Mouse (Mus musculus) adrenal gland (tissue): ENCODE measurements around the gene Zfp523.

Experiments used
- intact Hi-C: fragments of 180-260 bp; cut with DNase I; formaldehyde crosslinking; loops from one replicate; pipeline ENCODE4 v1.15.1; 2025
- long read RNA-seq, 2 experiments: library from polyadenylated mRNA; unstranded; transcript quantifications; one replicate each; pipeline ENCODE4 v2.0.0; 2020; ENCODE audit warnings: borderline replicate concordance in 1 of 2; ENCODE audit not compliant: insufficient replicate concordance in 1 of 2

Gene Zfp523
- long read RNA-seq, experiment 1, partial matches to known transcripts: 3 of 7 reads
- long read RNA-seq, experiment 1, other reads (novel, unspliced or antisense): 1 of 7 reads
- long read RNA-seq, experiment 2, transcript Zfp523-202 (14 exons, 2,864 nt): major isoform, 7 of 11 reads
- long read RNA-seq, experiment 2, partial matches to known transcripts: 2 of 11 reads
- long read RNA-seq, experiment 2, other reads (novel, unspliced or antisense): 2 of 11 reads

DNA sequence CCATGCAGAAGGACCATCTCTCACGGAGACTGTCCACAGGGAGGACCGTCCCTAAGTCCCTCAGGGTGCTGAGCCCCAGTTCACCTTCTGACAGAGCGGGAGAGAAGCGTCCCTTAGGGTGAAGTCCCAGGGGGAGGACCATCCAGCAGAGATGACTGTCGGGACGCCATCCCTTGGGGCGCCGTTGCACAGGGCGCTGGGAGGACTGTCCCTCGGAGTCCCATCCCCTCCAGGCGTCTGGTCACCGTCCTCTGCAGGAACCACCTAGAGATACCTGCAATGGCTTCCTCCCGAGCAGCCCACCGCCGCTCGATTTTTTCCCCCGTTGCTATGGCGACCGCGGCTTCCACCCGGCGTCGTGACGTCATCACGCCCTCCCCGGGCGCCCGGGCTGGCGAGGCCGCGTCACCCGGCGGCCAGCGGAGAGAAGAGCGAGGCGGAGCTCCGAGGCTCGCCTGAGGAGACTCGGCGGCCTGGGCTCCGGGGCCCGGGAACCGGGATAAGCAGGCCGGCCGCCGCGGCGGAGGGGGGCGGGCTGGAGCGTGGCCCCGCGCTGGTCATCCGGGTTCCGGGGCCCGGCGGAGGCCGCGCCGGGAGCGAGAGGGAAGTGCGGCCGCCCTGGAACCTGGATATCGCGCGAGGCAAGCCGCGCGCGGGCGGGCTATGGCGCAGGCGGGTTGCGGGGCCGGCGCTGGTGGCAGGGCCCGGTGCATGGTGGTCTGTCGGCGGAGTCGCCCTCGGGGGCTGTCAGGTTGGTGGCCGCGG is at the start of gene Zfp523:
Zfp523 (plus strand) TSS at position 355 of the 765 bp plus-strand sequence.
- intact Hi-C loops: no loop called here

DNA sequence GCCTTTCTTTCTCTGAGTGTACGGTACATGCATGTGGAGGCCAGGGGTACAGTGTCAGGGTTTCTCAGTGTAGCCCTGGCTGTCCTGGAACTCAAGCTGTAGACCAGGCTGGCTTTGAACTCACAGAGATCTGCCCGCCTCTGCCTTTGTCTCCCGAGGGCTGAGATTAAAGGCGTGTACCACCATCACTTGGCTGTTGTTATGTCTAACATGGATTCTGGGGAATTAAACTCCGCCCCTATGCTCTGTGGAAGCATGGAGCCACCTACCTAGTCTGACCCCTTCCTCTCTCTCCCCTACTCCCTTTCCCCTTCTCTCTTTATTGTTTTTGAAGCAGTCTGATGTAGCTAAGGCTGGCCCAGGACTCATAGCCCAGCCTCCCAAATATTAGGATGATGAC is 47.1 kb upstream of the Zfp523 start:
- intact Hi-C loops: loop anchor here (5.0 kb wide), 1 partner anchor 42 kb away; no protein-coding TSS in a partner anchor

DNA sequence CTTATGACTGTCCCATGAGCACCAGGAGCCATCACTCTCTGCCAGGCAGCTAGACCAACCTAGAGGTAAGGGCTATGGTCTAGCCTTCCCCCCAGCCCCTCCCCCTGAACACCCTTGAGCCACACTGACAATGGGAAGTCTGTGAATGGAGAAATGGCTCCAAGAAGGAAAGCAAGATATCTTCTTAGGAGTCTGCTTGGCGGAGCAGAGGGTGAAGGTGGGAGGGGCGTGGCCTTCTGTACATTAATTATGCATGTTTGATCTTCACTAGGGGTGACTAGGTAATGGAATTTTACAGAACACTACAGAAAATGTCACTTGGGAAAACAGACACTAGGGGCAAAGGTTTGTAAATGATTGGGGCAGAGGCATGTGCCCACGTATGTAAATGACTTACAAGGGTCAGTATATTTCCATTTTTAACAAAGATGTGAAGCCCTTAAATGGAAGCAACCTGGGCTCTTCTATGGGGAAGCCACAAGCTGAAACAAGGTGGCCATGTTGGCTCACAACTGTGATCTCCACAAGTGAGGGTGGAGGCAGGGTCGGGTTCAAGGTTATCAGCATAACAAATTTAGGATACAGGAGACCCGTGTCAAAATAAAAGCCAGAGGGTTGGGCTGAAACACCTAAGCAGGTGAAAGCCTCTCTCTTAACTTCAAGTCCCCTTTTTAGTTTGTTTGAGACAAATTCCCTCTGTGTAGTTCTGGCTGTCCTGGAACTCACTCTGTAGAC is 46.4 kb upstream of the Zfp523 start:
- intact Hi-C loops: loop anchor here (5.0 kb wide), 1 partner anchor 43 kb away; no protein-coding TSS in a partner anchor

DNA sequence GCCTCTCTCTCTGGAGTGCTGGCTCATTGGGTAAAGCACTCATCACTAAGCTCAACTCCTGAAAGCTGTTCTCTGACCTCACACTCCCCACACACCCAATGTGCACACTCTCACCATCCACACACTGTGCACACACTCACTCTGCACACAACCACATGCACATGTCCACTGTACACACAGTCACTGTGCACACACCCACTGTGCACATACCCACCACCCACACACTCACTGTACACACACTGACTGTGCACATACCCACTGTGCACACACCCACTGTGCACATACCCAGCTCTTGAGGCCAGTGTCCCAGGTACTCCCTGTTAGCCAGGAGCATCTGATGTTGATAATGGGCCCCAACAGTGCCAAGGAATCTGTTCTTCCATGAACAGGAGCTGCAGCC is 45.8 kb upstream of the Zfp523 start:
- intact Hi-C loops: loop anchor here (5.0 kb wide), 1 partner anchor 44 kb away; no protein-coding TSS in a partner anchor

DNA sequence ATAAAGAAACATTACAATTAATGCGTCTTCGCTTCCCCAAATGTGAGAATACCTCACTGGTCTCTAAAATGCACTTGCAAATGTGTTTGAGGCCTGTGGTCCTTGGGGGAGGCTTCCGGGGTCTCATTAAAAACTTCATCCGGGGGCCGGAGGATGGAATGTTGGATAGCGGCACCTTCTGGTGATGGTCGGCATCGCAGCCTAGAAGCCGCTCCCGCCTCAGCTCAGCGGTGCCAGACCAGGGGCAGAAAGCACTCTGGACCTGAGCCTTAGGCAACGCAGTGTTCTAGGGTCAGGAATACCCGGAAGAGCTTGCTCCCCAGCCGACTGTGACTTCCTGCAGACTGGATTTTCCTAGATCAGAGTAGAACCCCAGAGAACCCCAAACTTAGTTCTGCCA is 43.7 kb upstream of the Zfp523 start:
- intact Hi-C loops: loop anchor here (5.0 kb wide), 1 partner anchor 46 kb away; no protein-coding TSS in a partner anchor

DNA sequence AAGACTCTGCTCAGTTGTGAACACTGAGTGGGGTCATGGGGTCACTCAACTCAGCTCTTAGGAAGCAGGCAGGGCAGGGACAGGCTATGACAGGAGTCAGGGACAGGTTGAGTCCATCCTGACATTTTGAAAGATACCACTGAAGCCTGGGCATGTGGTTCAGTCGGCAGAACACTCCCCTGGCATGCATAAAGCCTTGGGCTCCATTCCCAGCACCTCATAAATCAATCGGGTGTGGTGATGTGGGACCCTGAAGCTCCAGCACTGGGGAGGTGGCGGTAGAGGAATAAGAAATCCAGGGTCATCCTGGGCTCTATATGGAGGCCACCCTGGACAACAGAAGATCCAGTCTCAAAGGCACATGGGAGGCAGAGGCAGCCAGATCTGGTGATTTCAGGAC is 41.4 kb upstream of the Zfp523 start:
- intact Hi-C loops: no loop called here

DNA sequence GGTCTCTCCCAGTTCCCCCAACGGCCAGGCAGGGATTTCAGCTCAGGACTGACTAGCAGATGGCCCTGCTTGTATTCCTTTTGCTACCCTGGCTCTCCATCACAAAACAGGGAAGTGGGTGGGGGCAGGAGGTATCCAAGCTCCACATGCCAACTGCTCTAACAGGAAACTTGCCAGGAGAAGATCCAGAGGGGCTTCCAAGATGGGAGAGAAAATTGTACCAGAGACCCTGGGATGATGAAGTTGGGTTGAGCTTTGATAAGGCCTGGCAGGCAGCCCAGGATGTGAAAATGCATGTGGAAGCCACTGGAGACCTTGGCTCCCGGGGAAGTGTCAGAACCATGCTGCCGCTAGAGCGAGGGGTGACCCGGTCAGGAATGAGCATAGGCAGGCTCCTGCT is 40.7 kb upstream of the Zfp523 start:
- intact Hi-C loops: no loop called here

DNA sequence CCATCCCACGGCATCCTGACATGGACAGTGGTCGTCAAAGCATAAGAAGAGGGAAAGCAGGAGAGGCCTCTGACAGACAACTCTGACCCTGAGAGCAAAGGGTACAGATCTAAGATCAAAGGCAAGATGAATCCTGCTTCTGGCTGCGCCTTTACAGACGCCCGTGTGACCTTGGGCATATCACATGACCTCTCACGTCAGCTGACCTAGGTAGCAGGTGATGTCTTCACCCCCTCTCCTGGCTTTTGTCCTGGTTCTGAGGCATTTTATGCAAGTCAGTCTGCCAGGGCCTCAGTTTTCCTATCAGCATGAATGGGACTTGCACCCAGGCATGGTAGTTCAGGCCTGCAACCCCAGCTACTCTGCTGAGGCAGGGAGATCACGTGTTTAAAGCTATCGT is 38.9 kb upstream of the Zfp523 start:
- intact Hi-C loops: no loop called here

DNA sequence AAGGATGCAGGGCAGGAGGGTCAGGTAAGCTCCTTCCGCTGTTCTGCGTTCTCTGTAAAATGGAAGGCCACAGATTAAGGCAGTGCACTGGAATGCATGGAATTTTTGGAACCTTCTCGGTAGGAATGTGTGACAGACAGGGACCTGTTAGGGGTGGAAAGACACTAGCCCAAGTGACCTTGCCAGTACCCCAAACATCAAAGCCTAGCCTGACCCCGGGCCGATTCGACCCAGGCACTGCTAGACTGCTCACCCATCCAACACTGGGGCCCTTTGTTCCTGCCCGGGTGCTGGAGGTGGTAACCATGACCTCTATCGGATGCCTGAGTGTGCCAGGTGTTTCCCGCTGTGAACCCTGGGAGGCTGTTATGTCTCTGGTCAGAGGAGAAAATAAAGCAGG is 38.2 kb upstream of the Zfp523 start:
- intact Hi-C loops: no loop called here

DNA sequence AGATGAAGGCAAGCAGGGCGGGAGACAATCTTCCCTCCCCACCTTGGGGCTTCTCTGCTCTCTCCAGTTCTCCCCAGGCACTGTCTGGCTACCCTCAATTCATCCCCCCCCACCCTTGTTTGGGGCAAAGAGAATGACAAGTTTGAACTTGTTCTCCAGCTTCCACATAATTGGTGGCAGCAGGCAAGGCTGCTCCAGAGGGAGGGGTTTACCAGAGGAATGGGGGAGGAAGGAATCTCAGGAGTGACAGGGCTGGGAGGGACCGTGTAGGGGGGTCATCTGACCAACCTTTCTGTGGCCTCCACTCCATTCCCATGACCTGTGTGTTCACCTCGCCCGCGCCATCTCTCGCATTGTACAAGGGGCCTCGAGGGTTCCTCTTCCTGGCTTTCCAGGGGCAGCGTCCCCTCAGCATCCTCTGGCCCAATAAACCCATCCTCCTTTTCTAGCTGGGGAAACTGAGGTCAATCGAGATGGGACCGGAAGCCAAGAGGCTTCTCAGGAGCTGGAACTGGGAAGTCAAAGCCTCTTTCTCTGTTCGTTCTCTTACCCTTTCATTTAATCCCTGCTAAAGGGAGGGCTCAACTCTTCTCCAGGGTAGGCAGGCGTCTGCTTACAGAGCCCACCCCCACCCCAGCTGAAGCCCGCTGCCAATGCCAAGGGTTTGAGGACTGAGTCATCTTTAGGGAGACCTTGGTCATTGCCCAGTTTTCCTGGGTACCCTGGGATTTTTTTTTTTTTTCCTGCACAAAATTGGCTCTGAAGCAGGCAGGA is 36.3 kb upstream of the Zfp523 start:
- intact Hi-C loops: no loop called here

DNA sequence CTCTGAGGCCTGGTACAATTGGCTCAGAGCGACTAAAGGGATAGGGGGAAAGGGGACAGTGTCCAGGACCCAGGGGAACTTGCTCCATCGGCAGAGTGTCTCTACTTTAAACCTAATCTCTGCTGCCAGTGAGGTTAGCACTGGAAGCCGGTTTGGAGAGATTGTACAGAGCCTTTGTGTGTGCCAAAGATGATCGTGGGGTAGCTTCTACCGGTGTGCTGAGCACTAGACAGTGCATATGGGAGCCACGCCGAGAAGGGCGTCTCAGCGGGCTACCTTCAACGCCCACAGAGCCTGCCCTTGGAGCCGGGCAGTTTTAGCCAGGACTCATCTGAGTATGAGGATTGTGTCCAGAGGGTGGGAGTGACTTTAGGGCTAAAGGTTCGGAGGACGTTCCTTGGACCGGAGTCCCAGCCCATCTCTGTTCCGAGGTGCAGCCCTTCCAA is 35.7 kb upstream of the Zfp523 start:
- intact Hi-C loops: no loop called here

DNA sequence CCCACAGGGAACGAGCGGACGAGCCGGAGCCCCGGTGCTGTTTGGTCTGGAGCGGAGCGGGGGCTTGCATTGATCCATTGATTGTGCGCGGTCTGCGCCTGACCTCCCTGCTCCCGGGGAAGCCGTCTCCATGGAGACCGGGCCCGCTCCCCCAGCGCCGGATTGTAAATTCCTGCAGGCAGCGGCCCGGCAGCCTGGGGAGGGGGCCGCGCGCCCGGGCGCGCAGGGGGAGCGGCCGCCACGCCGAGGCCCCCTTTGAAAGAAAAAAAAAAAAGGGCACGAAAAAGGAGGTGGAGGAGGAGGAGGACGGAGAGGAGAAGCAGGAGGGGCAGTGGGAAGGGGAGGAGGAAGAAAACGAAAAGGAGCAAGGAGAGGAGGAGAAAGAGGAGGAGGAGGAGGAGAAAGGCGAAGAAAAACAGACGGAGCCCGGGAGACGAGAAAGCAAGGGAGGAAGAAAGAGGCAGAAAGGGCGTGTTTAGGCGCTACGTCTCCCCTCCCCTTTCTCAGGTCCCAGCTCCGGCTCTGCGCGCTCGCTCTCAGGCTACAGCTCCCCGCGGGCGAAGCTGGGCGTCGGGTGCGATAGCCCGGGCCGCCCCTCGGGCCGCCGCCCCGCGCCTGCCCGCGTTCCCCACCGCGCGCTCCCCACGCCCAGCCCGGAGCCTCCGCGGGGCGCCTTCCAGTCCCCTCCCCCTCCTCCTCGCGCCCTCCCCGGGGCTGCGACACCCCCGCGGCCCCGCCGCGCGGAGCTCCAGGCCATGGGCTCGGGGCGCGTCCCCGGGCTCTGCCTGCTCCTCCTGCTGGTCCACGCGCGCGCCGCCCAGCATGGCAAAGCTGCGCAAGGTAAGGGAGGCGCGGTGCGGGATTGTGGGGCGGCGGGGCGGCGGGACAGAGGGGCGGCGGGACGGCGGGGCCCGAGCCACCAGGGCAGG is 34.9 kb upstream of the Zfp523 start, which contains the start of gene Scube3:
Scube3 (plus strand) TSS at position 371 of the 929 bp plus-strand sequence.
- intact Hi-C loops: no loop called here

DNA sequence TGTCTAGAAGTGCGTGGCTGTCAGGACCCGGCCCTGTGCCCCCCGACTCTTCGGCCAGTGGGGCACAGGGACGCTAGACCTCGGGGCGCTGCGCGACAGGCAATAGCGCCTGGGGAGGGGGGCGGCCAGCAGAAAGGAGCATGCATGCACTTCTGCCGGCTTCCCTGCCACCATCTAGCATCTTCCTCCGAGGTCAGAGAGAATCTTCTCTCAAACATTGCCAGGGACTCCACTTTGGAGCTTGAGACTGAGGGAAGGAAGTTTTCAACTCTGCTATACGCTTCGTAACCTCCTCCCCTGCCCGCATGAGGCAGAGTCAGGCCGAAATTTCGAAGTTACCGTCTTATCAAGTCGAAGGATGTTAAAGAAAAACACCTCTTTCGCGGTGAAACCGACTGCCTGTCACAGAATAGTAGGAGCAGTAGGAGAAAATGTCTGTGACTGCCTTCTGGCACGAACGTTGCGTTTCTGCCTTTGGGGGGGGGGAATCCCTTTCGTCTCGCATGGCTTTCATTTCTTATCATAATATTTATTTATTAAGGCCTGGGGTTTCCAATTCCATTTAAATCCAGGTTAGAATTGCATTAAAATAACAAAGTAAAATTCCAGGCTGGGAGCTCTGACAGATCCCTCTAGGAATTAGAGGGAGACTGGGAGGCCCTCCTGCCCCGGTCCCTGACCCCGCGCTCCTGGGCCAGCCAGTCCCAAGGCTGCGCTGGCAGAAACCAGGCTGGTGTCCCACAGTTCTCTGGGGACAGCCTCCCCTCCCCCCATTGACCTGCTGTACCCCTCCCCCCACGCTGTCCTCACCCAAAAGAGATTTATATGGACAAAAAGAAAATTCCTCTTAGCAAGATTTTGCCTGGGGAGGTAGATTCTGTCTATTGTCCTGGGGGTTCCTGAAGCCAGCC is 34.0 kb upstream of the Zfp523 start:
- intact Hi-C loops: no loop called here

DNA sequence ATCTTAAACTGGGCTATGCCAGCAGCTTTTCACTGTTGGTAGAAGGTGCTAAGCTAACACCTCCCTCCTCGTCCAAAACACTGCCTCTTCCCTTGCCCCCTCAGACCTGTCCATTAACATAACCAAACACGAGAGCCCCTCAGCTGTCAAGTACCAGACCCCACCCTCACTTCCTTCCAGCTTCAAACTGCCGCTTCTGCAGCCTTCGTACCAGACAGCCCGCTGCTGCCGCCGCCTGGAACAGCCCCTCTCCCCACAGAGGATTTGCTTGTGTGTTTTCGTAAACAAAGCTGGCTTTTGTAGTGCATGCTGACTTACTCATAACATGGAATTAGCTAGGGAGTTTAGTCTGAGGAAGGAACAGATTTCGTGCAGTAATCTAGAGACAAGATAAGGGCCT is 33.2 kb upstream of the Zfp523 start:
- intact Hi-C loops: no loop called here

DNA sequence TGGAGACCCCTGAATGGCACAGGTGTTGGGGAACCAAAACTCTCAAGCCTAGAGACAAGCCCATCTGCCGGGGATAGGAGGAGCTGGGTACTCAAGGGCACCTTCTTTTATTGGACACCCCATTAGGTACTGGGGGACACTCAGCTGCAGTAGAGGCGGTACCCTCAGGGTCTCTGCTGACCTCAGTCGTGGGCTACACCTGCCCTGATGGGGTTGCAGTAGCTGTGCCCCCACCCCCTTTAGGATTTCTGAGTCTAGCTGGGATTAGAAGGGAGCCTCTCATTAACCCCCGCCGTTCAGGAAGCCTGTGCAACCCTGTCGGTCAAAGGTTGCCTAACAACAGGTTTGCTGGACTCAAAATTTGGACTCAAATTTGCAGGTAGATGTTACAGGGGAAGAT is 32.7 kb upstream of the Zfp523 start:
- intact Hi-C loops: no loop called here

DNA sequence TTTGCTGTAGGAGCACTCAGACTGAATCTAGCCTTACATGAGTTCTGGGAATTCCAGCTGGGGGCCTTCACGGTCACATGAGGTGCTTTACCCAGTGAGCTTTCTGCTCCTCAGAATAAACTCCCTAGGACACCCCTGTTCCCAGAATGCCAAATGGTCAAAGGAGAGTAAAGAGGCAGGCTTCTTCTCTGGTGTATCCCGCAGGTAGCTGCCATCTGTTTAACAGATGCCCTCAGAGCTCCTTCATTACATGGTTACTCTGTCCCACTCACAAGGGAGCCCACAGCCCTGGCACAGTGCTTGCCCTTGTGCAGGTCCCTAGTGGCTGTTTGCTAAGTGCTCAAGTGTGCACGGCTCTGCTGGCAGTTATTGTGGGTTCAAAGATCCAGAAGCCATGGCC is 28.6 kb upstream of the Zfp523 start:
- intact Hi-C loops: no loop called here

DNA sequence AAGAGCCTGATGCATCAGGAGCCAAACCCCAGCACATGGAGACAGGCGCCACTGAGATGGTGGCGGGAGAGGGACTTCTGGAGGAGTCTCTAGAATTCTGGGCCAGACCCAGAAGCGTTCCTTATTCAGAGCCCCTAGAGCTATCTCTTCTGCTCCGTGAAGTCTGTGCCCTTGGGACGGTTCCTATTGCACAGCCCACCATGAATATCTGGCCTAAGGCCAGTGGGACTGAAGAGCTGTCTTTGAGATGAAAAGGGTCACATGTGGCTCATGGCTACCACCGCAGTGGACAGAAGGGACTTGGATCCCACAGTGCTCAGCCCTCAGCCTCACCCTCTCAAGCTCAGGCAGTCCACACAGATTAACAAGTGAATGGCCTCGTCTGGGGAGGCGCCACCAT is 27.2 kb upstream of the Zfp523 start:
- intact Hi-C loops: no loop called here

DNA sequence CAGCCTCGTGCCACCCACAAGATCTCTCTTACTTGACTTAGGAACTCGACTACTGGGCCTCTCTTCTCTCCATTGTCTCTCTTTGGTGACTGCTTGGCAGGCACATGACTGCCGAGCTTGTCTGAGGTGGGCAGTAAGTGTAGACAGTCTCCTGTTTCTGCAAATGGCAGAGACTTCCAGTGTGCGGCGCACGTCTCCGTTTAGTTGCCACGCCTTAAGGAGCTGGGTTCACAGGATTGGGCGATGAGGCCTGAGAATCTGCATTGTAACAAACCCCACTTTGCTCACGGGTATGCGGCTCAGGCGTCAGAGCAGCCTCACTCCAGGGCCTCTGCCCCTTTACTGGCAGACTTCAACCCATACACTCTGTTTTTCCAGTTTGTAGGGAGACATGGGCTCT is 26.5 kb upstream of the Zfp523 start:
- intact Hi-C loops: no loop called here

DNA sequence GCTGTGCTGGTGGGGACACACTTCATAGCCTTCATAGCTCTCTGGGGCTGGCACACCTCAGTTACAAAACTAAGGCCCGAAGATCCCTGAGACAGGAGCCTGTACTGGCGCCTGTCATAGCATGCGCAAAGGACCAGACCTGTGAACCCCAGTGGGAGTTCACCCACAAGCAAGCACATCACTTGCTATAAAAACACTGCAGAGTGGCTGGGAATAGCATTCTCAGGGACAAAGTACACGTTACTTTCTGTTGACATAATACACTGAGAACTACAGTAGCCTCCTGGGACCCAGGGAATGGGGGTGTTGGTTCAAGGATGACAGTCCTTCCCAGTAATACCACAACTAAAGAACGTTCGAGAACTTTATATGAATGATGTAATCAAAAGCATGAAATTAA is 23.8 kb upstream of the Zfp523 start:
- intact Hi-C loops: no loop called here
